ENCODE assay signal across 7 mouse cellular contexts in genomic region chr11:69579128-69580017, GRCm38 (mm10). TPM values are rescaled to one million over a fixed set of nuclear protein-coding genes. Genes with fewer than 3 reads are reported as not detected.
DNase-seq lines count a peak whose midpoint lies in the region; ATAC-seq lines count a peak whose summit lies in the region.

No protein-coding gene starts in this region.

- peak; percentile 97 for DNase-seq in adrenal gland, adult 2 months
- peak; percentile 97 for DNase-seq in embryo, embryonic 11.5 days (ENCODE audit: low read depth, low spot score)
- peak; percentile 91 to 99 for DNase-seq in gastrocnemius, postnatal 36 days
- DNase-seq in left cerebral cortex, postnatal 25 days (ENCODE audit: low spot score in 2 of 2) = peak; percentile 98 to 99
- peak; percentile 99 for DNase-seq in midbrain, embryonic 10.5 days (ENCODE audit: low spot score)
- peak; percentile 99 for DNase-seq in right cerebral cortex, postnatal 4 days

- H3K27ac ChIP-seq in intestine, embryonic 15.5 days = peak overlapping the region; percentile 94
- peak overlapping the region; percentile 91 for H3K27ac ChIP-seq in midbrain, embryonic 10.5 days (replicated peaks)

- 1% methylated on average over 39 of the region's 39 CpGs for WGBS in intestine, embryonic 15.5 days
- WGBS in midbrain, embryonic 10.5 days = 3% methylated on average over 39 of the region's 39 CpGs

- H3K27me3 ChIP-seq in intestine, embryonic 15.5 days (replicated peaks) = no peaks in the 10 kb centered on the region
- no peaks in the 10 kb centered on the region for H3K27me3 ChIP-seq in midbrain, embryonic 10.5 days (ENCODE audit: low read depth, poor library complexity, severe bottlenecking)

- peak overlapping the region; percentile 73 for H3K4me3 ChIP-seq in intestine, embryonic 15.5 days (replicated peaks)
- peak overlapping the region; percentile 90 for H3K4me3 ChIP-seq in midbrain, embryonic 10.5 days

- H3K4me1 ChIP-seq in intestine, embryonic 15.5 days (replicated peaks) = peaks cover 28% of the 10 kb centered on the region
- peaks cover 55% of the 10 kb centered on the region for H3K4me1 ChIP-seq in midbrain, embryonic 10.5 days

- peak overlapping the region; percentile 83 for H3K4me2 ChIP-seq in intestine, embryonic 15.5 days (replicated peaks)

- intact Hi-C loops in gastrocnemius, postnatal 36 days (cut with DNase I) = loop anchor here (1.0 kb wide), 1 partner anchor 34 kb away; no protein-coding TSS in a partner anchor
- intact Hi-C loops in left cerebral cortex, postnatal 25 days (cut with DNase I) = loop anchor here (1.0 to 5.0 kb wide), 6 partner anchors 25 to 182 kb away; partner anchors contain the start of genes Atp1b2, Cyb5d1, Mpdu1 and Naa38

- H3K36me3 ChIP-seq in intestine, embryonic 15.5 days = peaks cover 5% of the 10 kb centered on the region; the same call in 1 of the 2 replicates
- peaks cover 42% of the 10 kb centered on the region for H3K36me3 ChIP-seq in midbrain, embryonic 10.5 days

- peak; percentile 91 for ATAC-seq in intestine, embryonic 15.5 days

- H3K9ac ChIP-seq in intestine, embryonic 15.5 days = peak overlapping the region; percentile 72

- H3K9me3 ChIP-seq in intestine, embryonic 15.5 days = no peaks in the 10 kb centered on the region
- H3K9me3 ChIP-seq in midbrain, embryonic 10.5 days (replicated peaks) = no peaks in the 10 kb centered on the region

RNA-seq across cellular contexts. Expression of gene Wrap53, which starts 0.7 kb away (rescaled TPM):
- total RNA-seq in adrenal gland, adult 2 months (2021) = 10 to 100 TPM in 1 of 2 experiments, 1 to 10 TPM in 1; 8.4 to 12.0 TPM
- 14.8 and 16.1 TPM in 2 replicates for polyA plus RNA-seq in adrenal gland, adult 2 months (2012; rRNA removed)
- total RNA-seq in gastrocnemius, postnatal 36 days (2021) = 1 to 10 TPM; 2.6 to 2.8 TPM
- polyA plus RNA-seq in intestine, embryonic 15.5 days (2015; fragmentation: Nextera tagmentation; extraction: Ambion mirVana) = 25.1 and 25.6 TPM in 2 replicates
- total RNA-seq in left cerebral cortex, postnatal 25 days (2021) = 10 to 100 TPM; 10.1 to 10.4 TPM
- 45.0 and 50.7 TPM in 2 replicates for polyA plus RNA-seq in midbrain, embryonic 10.5 days (2016; fragmentation: Nextera tagmentation; extraction: Ambion mirVana)

RNA-seq across cellular contexts. Expression of gene Trp53, which starts 0.8 kb away (rescaled TPM):
- total RNA-seq in adrenal gland, adult 2 months (2021) = 10 to 100 TPM; 59.6 to 67.5 TPM
- polyA plus RNA-seq in adrenal gland, adult 2 months (2012; rRNA removed) = 78.9 and 85.0 TPM in 2 replicates
- 10 to 100 TPM; 10.7 to 15.8 TPM for total RNA-seq in gastrocnemius, postnatal 36 days (2021)
- polyA plus RNA-seq in intestine, embryonic 15.5 days (2015; fragmentation: Nextera tagmentation; extraction: Ambion mirVana) = 140 and 143 TPM in 2 replicates
- 10 to 100 TPM; 18.7 to 21.1 TPM for total RNA-seq in left cerebral cortex, postnatal 25 days (2021)
- 148 and 166 TPM in 2 replicates for polyA plus RNA-seq in midbrain, embryonic 10.5 days (2016; fragmentation: Nextera tagmentation; extraction: Ambion mirVana)

RNA-seq across cellular contexts. Expression of gene Efnb3, which starts 19.4 kb away (rescaled TPM):
- total RNA-seq in adrenal gland, adult 2 months (2021) = under 1 TPM; 0.52 to 0.69 TPM
- 0.77 and 1.3 TPM in 2 replicates for polyA plus RNA-seq in adrenal gland, adult 2 months (2012; rRNA removed)
- total RNA-seq in gastrocnemius, postnatal 36 days (2021) = under 1 TPM; 0.23 to 0.62 TPM
- polyA plus RNA-seq in intestine, embryonic 15.5 days (2015; fragmentation: Nextera tagmentation; extraction: Ambion mirVana) = 9.8 and 10.2 TPM in 2 replicates
- 10 to 100 TPM; 57.5 to 60.4 TPM for total RNA-seq in left cerebral cortex, postnatal 25 days (2021)
- polyA plus RNA-seq in midbrain, embryonic 10.5 days (2016; fragmentation: Nextera tagmentation; extraction: Ambion mirVana) = 48.8 and 53.9 TPM in 2 replicates

RNA-seq across cellular contexts. Expression of gene Atp1b2, which starts 26.4 kb away (rescaled TPM):
- total RNA-seq in adrenal gland, adult 2 months (2021) = 10 to 100 TPM; 34.9 to 40.2 TPM
- 28.3 and 31.5 TPM in 2 replicates for polyA plus RNA-seq in adrenal gland, adult 2 months (2012; rRNA removed)
- 100 to 1,000 TPM; 380 to 461 TPM for total RNA-seq in gastrocnemius, postnatal 36 days (2021)
- 5.8 and 6.8 TPM in 2 replicates for polyA plus RNA-seq in intestine, embryonic 15.5 days (2015; fragmentation: Nextera tagmentation; extraction: Ambion mirVana)
- total RNA-seq in left cerebral cortex, postnatal 25 days (2021) = 100 to 1,000 TPM; 403 to 438 TPM
- polyA plus RNA-seq in midbrain, embryonic 10.5 days (2016; fragmentation: Nextera tagmentation; extraction: Ambion mirVana) = 6.0 and 8.6 TPM in 2 replicates

RNA-seq across cellular contexts. Expression of gene Dnah2, which starts 30.5 kb away (rescaled TPM):
- under 1 TPM; 0.32 to 0.66 TPM for total RNA-seq in adrenal gland, adult 2 months (2021)
- polyA plus RNA-seq in adrenal gland, adult 2 months (2012; rRNA removed) = 0.19 and 0.28 TPM in 2 replicates
- under 1 TPM; 0.13 to 0.27 TPM for total RNA-seq in gastrocnemius, postnatal 36 days (2021)
- polyA plus RNA-seq in intestine, embryonic 15.5 days (2015; fragmentation: Nextera tagmentation; extraction: Ambion mirVana) = 0.77 and 0.87 TPM in 2 replicates
- total RNA-seq in left cerebral cortex, postnatal 25 days (2021) = 1 to 10 TPM; 3.0 to 3.6 TPM
- 1.2 and 1.9 TPM in 2 replicates for polyA plus RNA-seq in midbrain, embryonic 10.5 days (2016; fragmentation: Nextera tagmentation; extraction: Ambion mirVana)

Comparison
In these comparisons a context has a peak if more than half of its experiments do, and no peak if none do; other contexts are left out.
1. Peak in every context shown above with its lines: DNase-seq, ATAC-seq, H3K4me3 ChIP-seq and H3K27ac ChIP-seq.
2. RNA of gene Efnb3, which starts 19.4 kb away (total RNA-seq): 57.5 to 60.4 TPM in left cerebral cortex, postnatal 25 days; 0.52 to 0.69 TPM in adrenal gland, adult 2 months and 0.23 to 0.62 TPM in gastrocnemius, postnatal 36 days; every median in the first group is over 10 times any median in the second.